In genomic region chr3:31047263-31047662, GRCm38 (mm10) we compare ENCODE assay signal across 12 mouse cellular contexts. TPM values are rescaled to one million over a fixed set of nuclear protein-coding genes. Genes with fewer than 3 reads are reported as not detected.
DNase-seq lines count a peak whose midpoint lies in the region; ATAC-seq and TF ChIP-seq lines count a peak whose summit lies in the region.
"Had no signal": no experiment of that assay in that cellular context is flagged by ENCODE, and none has a peak within 500 bp of the region (broad histone marks: within the 10 kb centered on the region; RNA-seq: fewer than 3 reads in every experiment).

No protein-coding gene starts in this region.

- no peak overlapping the region for H3K4me3 ChIP-seq in heart, embryonic 11.5 days (ENCODE audit: low read depth, low read length)
- H3K4me3 ChIP-seq in stomach, postnatal 0 days (ENCODE audit: low read depth, low read length), result no peak overlapping the region
- H3K4me3 ChIP-seq: neural tube, embryonic 12.5 days had no signal

- DNase-seq in heart, postnatal 4 days, result peak; percentile 17
- peak; percentile 10 for DNase-seq in lung, postnatal 14 days
- no peak for DNase-seq in lung, postnatal 4 days
- DNase-seq in T-cell, adult 2 months (ENCODE audit: low spot score), result peak; percentile 23
- DNase-seq in stomach, postnatal 0 days (ENCODE audit: low spot score), result no peak
- DNase-seq in layer of hippocampus, adult 8-10 months (ENCODE audit: low spot score in 2 of 2), result no peak
- DNase-seq: cerebellum, postnatal 36 days; lung, adult 18-20 months had no signal

- H3K36me3 ChIP-seq in heart, embryonic 11.5 days (ENCODE audit: control insufficient read depth, insufficient read depth, low read length), result peaks cover 7% of the 10 kb centered on the region
- peaks cover 19% of the 10 kb centered on the region for H3K36me3 ChIP-seq in stomach, postnatal 0 days (ENCODE audit: control insufficient read depth, insufficient read depth, low read length)

- H3K9ac ChIP-seq in heart, embryonic 11.5 days (ENCODE audit: low read depth, low read length), result no peak overlapping the region
- no peak overlapping the region for H3K9ac ChIP-seq in stomach, postnatal 0 days (ENCODE audit: low read length)
- H3K9ac ChIP-seq: neural tube, embryonic 12.5 days had no signal

- no peak overlapping the region for H3K4me2 ChIP-seq in heart, embryonic 11.5 days
- no peak overlapping the region for H3K4me2 ChIP-seq in stomach, postnatal 0 days (replicated peaks; ENCODE audit: low read depth)
- H3K4me2 ChIP-seq: neural tube, embryonic 12.5 days had no signal

- no peaks in the 10 kb centered on the region for H3K27me3 ChIP-seq in heart, embryonic 11.5 days (ENCODE audit: control insufficient read depth, insufficient read depth, low read length)
- no peaks in the 10 kb centered on the region for H3K27me3 ChIP-seq in stomach, postnatal 0 days (ENCODE audit: control insufficient read depth, insufficient read depth, low read length)
- H3K27me3 ChIP-seq: neural tube, embryonic 12.5 days had no signal

- 71% methylated on average over 3 of the region's 3 CpGs for WGBS in heart, embryonic 11.5 days (ENCODE audit: insufficient replicate concordance)
- 59% methylated on average over 3 of the region's 3 CpGs for WGBS in stomach, postnatal 0 days

- TF ChIP-seq CTCF in stomach, postnatal 0 days (IDR thresholded peaks at IDR 0.05; ENCODE audit: low read depth), result peak; percentile 62

- no peak for TF ChIP-seq EP300 in stomach, postnatal 0 days (optimal IDR thresholded peaks at IDR 0.05)

- H3K27ac ChIP-seq in heart, embryonic 11.5 days (ENCODE audit: low read depth, low read length), result no peak overlapping the region
- H3K27ac ChIP-seq in stomach, postnatal 0 days (replicated peaks), result no peak overlapping the region
- H3K27ac ChIP-seq: neural tube, embryonic 12.5 days had no signal

- no peaks in the 10 kb centered on the region for H3K4me1 ChIP-seq in heart, embryonic 11.5 days (ENCODE audit: control insufficient read depth, insufficient read depth, low read length)
- H3K4me1 ChIP-seq in stomach, postnatal 0 days (replicated peaks; ENCODE audit: control insufficient read depth, insufficient read depth), result no peaks in the 10 kb centered on the region
- H3K4me1 ChIP-seq: neural tube, embryonic 12.5 days had no signal

- no peak for ATAC-seq in heart, embryonic 11.5 days (replicated peaks; ENCODE audit: insufficient number of reproducible peaks, low FRiP score, low TSS enrichment)
- no peak for ATAC-seq in stomach, postnatal 0 days (ENCODE audit: low FRiP score, low TSS enrichment)
- no peak for ATAC-seq in erythroid progenitor cell, adult 5-6 weeks (replicated peaks; ENCODE audit: low FRiP score, poor library complexity, severe bottlenecking)
- ATAC-seq: hindbrain, embryonic 16.5 days had no signal

- H3K9me3 ChIP-seq in heart, embryonic 11.5 days (replicated peaks; ENCODE audit: control insufficient read depth, low read length), result no peaks in the 10 kb centered on the region
- H3K9me3 ChIP-seq in stomach, postnatal 0 days (ENCODE audit: control insufficient read depth, low read length), result no peaks in the 10 kb centered on the region
- H3K9me3 ChIP-seq: neural tube, embryonic 12.5 days had no signal

RNA-seq across cellular contexts. Expression of gene Skil, which starts 47.6 kb away (rescaled TPM):
- total RNA-seq in heart, postnatal 4 days (2021), result 10 to 100 TPM; 26.7 to 27.1 TPM
- 26.3 and 32.4 TPM in 2 replicates for polyA plus RNA-seq in heart, embryonic 11.5 days (2014; fragmentation: Nextera tagmentation; extraction: Ambion mirVana)
- 16.4 and 20.8 TPM in 2 replicates for polyA plus RNA-seq in stomach, postnatal 0 days (2015; fragmentation: Nextera tagmentation; extraction: Ambion mirVana)
- 2.9 and 8.4 TPM in 2 replicates for total RNA-seq in erythroid progenitor cell, adult 5-6 weeks (2015; ENCODE audit: low replicate concordance)
- 4.9 and 13.2 TPM in 2 replicates for total RNA-seq in erythroid progenitor cell, adult 5-6 weeks (2017; ENCODE audit: low replicate concordance)
- 10 to 100 TPM; 60.7 to 74.8 (median 65.5) TPM for total RNA-seq in layer of hippocampus, adult 8-10 months (2022)

RNA-seq across cellular contexts. Expression of gene Prkci, which starts 51.7 kb away (rescaled TPM):
- 10 to 100 TPM; 23.0 to 26.6 TPM for total RNA-seq in heart, postnatal 4 days (2021)
- 20.6 and 26.8 TPM in 2 replicates for polyA plus RNA-seq in heart, embryonic 11.5 days (2014; fragmentation: Nextera tagmentation; extraction: Ambion mirVana)
- polyA plus RNA-seq in stomach, postnatal 0 days (2015; fragmentation: Nextera tagmentation; extraction: Ambion mirVana), result 21.2 and 22.1 TPM in 2 replicates
- total RNA-seq in erythroid progenitor cell, adult 5-6 weeks (2015; ENCODE audit: low replicate concordance), result 2.9 and 4.3 TPM in 2 replicates
- 1.3 and 2.3 TPM in 2 replicates for total RNA-seq in erythroid progenitor cell, adult 5-6 weeks (2017; ENCODE audit: low replicate concordance)
- 10 to 100 TPM; 53.2 to 62.0 (median 57.1) TPM for total RNA-seq in layer of hippocampus, adult 8-10 months (2022)

Comparison
In these comparisons a context has a peak if more than half of its experiments do, and no peak if none do; other contexts are left out.
1. DNase-seq: peak in heart, postnatal 4 days (single experiment), lung, postnatal 14 days (single experiment) and T-cell, adult 2 months (single experiment); none in lung, postnatal 4 days (0 of 2), stomach, postnatal 0 days (single experiment) and layer of hippocampus, adult 8-10 months (0 of 2).
2. RNA of gene Prkci, which starts 51.7 kb away (total RNA-seq): 53.2 to 62.0 TPM in layer of hippocampus, adult 8-10 months and 23.0 to 26.6 TPM in heart, postnatal 4 days; 1.3 to 4.3 TPM in erythroid progenitor cell, adult 5-6 weeks; every median in the first group is over 4 times any median in the second.